Mouse (Mus musculus): ENCODE measurements at regions not wholly inside any gene's neighbourhood (a gene's known extent, or its start where the extent isn't known, plus 50 kb on each side); places are given as distances from the start of the nearest gene placed in this dataset.

DNA sequence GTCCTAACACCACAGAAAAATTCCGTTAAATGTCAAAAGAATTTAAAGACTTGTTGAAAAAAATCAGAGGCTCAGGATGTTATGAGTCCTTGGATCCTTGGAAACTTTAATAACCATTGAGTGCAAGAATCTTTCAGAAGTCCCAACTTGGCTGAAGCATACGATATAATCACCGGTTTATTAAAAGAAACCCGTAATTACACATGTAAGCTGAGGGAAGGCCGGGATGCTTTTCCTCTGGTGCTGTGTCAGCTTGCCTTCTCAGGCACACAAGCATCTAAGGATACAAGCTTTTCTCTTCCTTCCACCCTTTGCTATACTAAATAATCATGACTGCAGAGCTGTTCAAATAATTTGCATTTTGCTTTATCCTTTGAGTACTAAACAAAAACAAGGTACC is 160.4 kb upstream of the Pabpc6 start:
- TF ChIP-seq POLR2A (IDR thresholded peaks at IDR 0.05; ENCODE audit: low read depth, low read length) (no peak), CTCF (IDR thresholded peaks at IDR 0.05; ENCODE audit: borderline replicate concordance, insufficient read depth, low read length) (no peak)

All from embryonic fibroblast, embryonic 13.5 days (primary cell).